Mouse (Mus musculus): ENCODE measurements around the gene Mrpl30.

GRCm38 (mm10) chr1:37883411-37883810, 6.9 kb upstream of the Mrpl30 start:
- no peak for TF ChIP-seq CTCF (IDR thresholded peaks at IDR 0.05; ENCODE audit: low read depth, low read length)
- no peak for TF ChIP-seq POLR2A (IDR thresholded peaks at IDR 0.05; ENCODE audit: borderline replicate concordance, low read depth, low read length)
